Mouse (Mus musculus): ENCODE data around the gene 2610008E11Rik. TPM values are rescaled to one million over a fixed set of nuclear protein-coding genes. Genes with fewer than 3 reads are reported as not detected.
"Not testable (repeated sequence)": the region's sequence is repeated elsewhere in the genome, so short reads cannot be mapped to it uniquely, and the experiment has no call there.

The 2610008E11Rik gene
- 10 to 100 TPM; 13.5 to 20.4 TPM for polyA plus RNA-seq (2017; shearing (Covaris generic))

- ATAC-seq: peak; percentile 100
These were observed at the start of gene 2610008E11Rik for GRCm38 (mm10) chr10:79097161-79097754. Gene 2610008E11Rik, minus strand, starts transcription at chr10:79097600.

DNA sequence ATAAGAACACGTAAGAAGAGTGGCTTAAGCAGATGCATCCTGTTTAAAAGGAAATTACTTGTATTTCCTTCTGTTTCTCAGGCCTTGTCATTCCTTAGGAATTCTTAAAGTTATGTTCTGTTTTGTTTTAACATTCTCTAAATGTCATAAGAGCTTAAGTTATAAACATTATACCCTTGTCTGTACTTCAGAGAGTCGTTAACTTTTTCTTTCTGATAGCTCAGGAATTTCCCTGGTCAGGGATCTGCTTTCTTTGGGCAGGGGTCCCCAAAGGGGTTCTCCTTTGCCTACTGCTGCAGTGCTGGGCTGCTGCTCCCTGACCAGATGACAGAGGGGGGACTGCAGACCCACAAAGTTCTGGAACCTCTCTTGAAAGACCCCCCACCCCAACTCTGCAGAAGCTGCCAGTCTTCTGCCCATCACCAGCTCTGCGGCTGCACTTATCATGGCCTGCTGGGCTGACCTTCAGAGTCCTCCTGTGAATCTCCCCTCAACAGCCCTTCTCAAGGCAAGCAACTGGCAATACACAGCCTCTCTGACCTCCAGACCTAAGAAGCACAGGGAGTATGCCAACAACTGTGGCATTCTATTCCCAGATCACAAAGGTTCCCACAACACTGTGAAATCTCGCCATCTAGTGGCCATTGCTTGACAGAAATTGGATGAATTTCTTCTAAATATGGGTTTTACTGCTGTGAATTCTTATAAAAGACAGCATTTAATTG lies 18.9 kb upstream of the 2610008E11Rik start:
- no peak for ATAC-seq

- no peak for ATAC-seq
These were observed 17.7 kb upstream of the 2610008E11Rik start for GRCm38 (mm10) chr10:79115085-79115484.

DNA sequence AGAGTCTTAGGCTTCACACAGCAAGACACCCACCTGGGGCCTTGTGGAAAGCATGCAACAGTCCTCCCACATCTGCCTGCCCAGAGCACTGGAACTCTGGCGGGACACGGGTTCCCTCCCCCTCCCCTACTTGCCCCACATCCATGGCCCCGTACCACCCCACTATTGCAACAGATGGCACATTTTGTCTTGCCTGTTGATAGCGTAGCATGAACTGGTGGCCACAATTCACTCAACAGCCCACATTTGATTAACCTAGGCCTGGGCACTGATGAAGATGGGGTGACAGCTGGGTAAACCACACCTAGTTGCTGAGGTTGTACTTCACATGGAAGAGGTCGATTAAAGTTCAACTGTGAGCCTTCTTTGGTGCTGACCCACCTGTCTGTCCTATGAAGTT lies 13.1 kb upstream of the 2610008E11Rik start:
- ATAC-seq: no peak

DNA sequence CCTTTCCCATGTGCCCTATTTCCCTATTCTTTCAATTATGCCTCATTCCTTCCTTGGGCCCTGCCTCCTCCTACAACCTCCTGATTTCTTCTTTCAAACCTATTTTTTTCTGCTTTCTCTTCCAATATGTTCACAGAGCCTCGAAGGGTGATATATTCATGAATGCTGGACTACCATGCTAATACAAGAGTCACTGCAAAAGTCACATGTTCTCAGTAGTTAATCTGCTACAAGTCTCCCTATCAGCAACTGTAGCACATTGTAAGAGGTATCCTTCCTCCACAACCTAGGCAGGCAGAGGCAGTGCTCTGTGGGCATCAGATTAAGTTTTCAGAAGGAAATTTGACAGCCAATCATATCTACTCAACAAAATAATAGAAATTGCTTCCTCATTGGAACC lies 11.8 kb upstream of the 2610008E11Rik start:
- no peak for ATAC-seq

DNA sequence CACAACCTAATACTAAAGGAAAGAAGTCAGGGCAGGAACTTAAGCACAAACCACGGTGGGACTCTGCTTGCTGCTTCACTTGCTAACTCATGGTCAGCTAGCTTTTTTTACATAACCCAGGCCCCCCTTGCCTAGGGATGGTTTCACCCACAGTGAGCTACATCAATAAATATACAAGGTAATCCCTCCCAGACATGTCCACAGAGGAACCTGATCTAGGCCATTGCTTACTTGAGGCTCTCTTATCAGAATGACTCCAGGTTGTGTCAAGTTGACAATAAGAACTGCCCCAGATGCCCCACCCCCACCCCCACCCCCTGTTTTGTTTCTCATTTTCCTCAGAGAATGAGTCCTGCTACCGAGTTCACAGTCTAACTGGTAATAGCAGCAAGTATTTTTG lies 10.1 kb upstream of the 2610008E11Rik start:
- no peak for ATAC-seq

DNA sequence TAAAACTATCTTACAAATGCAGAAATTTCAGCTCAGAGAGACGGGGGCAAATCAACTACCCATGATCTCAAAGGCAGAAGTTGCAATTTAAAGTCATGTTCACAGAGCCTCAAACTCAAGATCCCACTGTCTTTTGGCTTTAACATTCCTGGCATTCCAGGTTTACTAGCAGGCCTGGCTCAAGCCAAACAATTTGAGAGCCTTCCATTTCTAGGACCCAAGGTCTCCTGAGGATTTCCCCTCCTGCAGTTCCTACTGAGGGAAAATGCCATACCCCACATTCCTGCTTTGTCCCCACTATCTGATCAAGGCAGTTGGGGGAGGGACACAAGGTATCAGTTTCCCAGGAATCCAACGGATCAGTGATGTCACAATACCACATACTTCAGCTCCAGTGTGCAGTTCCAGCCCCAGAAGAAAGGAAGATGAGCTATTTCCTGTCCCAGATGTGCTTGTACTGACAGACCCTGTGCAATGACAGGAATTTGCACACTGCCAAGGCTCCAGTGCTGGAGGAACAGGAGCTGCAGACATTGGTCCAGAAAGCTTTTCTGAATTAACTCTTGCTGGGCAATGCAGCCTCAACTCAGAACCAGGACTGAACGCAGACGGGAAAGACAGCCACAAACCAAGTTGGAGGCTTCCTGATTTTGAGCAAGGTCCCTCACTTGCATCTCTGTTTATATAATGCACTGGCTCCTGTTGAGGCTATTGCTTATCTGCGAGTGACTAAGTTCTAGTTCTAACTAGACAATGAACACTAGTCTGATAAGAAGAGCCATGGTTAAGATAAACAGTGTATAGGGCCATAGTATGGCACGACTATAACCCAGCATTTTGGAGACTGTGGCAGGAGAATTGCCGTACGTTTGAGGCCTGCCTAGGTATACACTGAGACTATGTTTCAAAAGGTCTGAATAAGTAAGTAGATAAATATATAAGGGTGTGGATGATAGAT lies 9.2 kb upstream of the 2610008E11Rik start:
- ATAC-seq: no peak

DNA sequence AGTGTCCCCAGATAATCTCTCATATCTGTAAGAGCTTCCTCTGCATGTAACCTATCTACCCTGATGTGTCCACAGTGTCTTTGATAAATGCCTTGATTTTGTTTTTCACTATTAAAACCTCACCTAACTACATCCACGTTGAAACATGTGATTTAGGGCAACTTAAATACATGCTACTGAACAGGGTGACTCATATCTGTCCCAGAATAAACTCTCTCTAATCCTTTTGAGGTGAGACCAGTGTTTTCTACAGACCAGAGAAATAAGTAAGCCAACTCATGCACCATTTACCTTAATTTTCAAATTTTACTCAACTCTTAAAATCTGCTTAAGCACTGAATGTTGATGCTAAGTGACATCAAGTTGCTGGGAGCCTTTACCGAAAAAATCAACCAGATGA lies 694 bp downstream of the 2610008E11Rik start:
- no peak for ATAC-seq

DNA sequence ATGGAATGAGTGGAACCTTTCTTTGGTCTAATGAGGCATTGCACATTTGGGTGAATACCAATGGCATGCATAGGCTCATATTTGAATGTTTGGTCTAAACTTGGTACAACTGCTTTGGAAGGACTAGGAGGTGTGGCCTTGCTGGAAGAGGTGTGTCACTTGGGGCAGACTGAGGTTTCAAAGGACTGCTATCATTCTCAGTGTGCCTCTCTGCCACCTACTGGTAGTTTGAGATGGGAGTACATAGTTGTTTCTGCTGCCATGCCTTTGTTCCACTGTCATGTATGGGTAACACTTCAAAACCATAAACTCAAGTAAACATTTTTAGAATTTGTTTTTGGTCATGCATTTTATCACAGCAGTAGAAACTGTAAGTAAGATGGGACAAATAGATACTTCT lies 5.7 kb downstream of the 2610008E11Rik start:
- ATAC-seq: no peak

GRCm38 (mm10) chr10:79089000-79089399 lies 8.4 kb downstream of the 2610008E11Rik start:
- ATAC-seq: no peak

DNA sequence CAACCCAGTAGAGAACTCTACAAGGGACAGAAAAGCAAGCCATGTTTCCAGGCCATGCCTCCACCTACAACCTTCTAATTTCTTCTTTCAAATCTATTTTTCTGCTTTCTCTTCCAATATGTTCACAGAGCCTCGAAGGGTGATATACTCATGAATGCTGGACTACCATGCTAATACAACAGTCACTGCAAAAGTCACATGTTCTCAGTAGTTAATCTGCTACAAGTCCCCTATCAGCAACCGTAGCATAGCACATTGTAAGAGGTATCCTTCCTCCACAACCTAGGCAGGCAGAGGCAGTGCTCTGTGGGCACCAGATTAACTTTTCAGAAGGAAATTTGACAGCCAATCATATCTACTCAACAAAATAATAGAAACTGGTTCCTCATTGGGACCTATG lies 10.8 kb downstream of the 2610008E11Rik start:
- ATAC-seq: no peak

GRCm38 (mm10) chr10:79057370-79057769 lies 40.0 kb downstream of the 2610008E11Rik start:
- ATAC-seq: not testable (repeated sequence)

DNA sequence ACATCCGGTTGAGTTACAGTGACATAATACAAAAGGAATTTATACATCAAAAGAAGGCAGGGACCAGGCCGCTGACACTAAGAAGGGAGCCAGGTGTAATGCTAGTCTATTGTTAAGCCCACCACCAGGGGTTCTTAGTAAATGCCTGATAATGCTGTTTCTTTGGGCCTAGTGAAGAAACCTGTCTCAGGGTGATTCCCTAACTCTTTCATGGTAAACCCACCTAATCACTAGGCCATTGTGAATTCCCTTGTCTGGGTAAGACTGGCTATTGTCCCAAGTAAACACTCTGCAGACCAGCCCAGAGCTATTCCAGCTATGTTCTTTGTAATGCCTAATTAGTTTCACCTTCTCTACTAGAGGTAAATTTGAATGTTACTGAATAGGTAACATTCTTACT lies 54.9 kb downstream of the 2610008E11Rik start:
- not testable (repeated sequence) for ATAC-seq

DNA sequence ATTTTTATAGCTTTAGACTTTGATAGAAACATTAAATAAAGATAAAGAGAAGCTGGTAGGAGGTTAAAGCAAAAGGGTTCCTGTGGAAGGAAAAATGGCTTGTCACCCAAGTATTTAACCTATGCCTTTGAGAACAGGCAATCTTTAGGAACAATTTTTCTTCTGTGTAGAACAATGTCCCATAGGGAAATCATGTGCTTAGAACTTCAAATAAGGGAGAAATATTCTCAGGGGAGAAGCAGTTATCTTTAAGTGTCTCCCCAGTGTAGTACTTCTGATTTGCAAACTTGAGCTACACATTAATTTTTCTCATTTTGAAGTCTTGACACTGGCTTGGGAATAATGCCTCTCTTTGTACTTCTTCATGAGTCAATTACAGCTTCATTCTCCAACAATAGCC lies 69.0 kb downstream of the 2610008E11Rik start, which contains the start of gene Olfr57:
Gene Olfr57 (plus strand): TSS at position 301 of the 400 bp plus-strand sequence.
- no peak for ATAC-seq

Other genes starting within 250 kb of the 2610008E11Rik start
- gene Olfr1356, start 245.4 kb downstream of the 2610008E11Rik start, polyA plus RNA-seq (2017; shearing (Covaris generic)): not detected
- gene Olfr1355, start 222.1 kb downstream of the 2610008E11Rik start, polyA plus RNA-seq (2017; shearing (Covaris generic)): not detected
- gene Olfr1354, start 184.4 kb downstream of the 2610008E11Rik start, polyA plus RNA-seq (2017; shearing (Covaris generic)): not detected
- gene Olfr8, start 147.0 kb downstream of the 2610008E11Rik start, polyA plus RNA-seq (2017; shearing (Covaris generic)): not detected
- gene Olfr1353, start 134.3 kb downstream of the 2610008E11Rik start, polyA plus RNA-seq (2017; shearing (Covaris generic)): not detected
- not detected for gene Olfr1352, start 116.5 kb downstream of the 2610008E11Rik start, polyA plus RNA-seq (2017; shearing (Covaris generic))
- not detected for gene Olfr1351, start 85.1 kb downstream of the 2610008E11Rik start, polyA plus RNA-seq (2017; shearing (Covaris generic))
- not detected for gene Olfr57, start 68.9 kb downstream of the 2610008E11Rik start, polyA plus RNA-seq (2017; shearing (Covaris generic))
- gene Vmn2r80, start 51.2 kb upstream of the 2610008E11Rik start, polyA plus RNA-seq (2017; shearing (Covaris generic)): not detected
- gene Vmn2r81, start 150.1 kb upstream of the 2610008E11Rik start, polyA plus RNA-seq (2017; shearing (Covaris generic)): not detected

Data from activated CD4-positive, CD25-positive, alpha-beta regulatory T cell, adult 4 months (primary cell).